Mouse (Mus musculus): Measurements from ENCODE around the gene Pcgf5. TPM values are rescaled to one million over a fixed set of nuclear protein-coding genes. Genes with fewer than 3 reads are reported as not detected.

The Pcgf5 gene
- polyA plus RNA-seq, 1 experiment: 20.9 TPM

GRCm38 (mm10) chr19:36471325-36471724, 123.2 kb downstream of the Pcgf5 start:
- no peak for TF ChIP-seq POLR2A (IDR thresholded peaks at IDR 0.05; ENCODE audit: borderline replicate concordance, low read depth, low read length)
- no peak for TF ChIP-seq CTCF (IDR thresholded peaks at IDR 0.05; ENCODE audit: low read depth, low read length)
- Histone ChIP-seq H3K4me1 (ENCODE audit: control insufficient read depth, insufficient read depth, low read length) (no peaks in the 10 kb centered on the region), H3K4me3 (ENCODE audit: insufficient read depth, low read length) (no peak overlapping the region), H3K27ac (ENCODE audit: insufficient read depth, low read depth, low read length) (no peak overlapping the region)

- Histone ChIP-seq H3K27ac (ENCODE audit: insufficient read depth, low read depth, low read length) (no peak overlapping the region), H3K4me1 (ENCODE audit: control insufficient read depth, insufficient read depth, low read length) (peaks cover 9% of the 10 kb centered on the region), H3K4me3 (ENCODE audit: insufficient read depth, low read length) (no peak overlapping the region)
- TF ChIP-seq POLR2A (IDR thresholded peaks at IDR 0.05; ENCODE audit: borderline replicate concordance, low read depth, low read length) (no peak), CTCF (IDR thresholded peaks at IDR 0.05; ENCODE audit: low read depth, low read length) (no peak)
Measured at GRCm38 (mm10) chr19:36476596-36476995, 128.5 kb downstream of the Pcgf5 start.

- Histone ChIP-seq H3K4me1 (ENCODE audit: control insufficient read depth, insufficient read depth, low read length) (peaks cover 9% of the 10 kb centered on the region), H3K27ac (ENCODE audit: insufficient read depth, low read depth, low read length) (no peak overlapping the region), H3K4me3 (ENCODE audit: insufficient read depth, low read length) (no peak overlapping the region)
- TF ChIP-seq CTCF (IDR thresholded peaks at IDR 0.05; ENCODE audit: low read depth, low read length) (no peak), POLR2A (IDR thresholded peaks at IDR 0.05; ENCODE audit: borderline replicate concordance, low read depth, low read length) (no peak)
Measured at GRCm38 (mm10) chr19:36477151-36477550, 129.0 kb downstream of the Pcgf5 start.

GRCm38 (mm10) chr19:36477684-36478083, 129.6 kb downstream of the Pcgf5 start:
- peaks cover 9% of the 10 kb centered on the region for H3K4me1 ChIP-seq (ENCODE audit: control insufficient read depth, insufficient read depth, low read length)
- no peak for TF ChIP-seq CTCF (IDR thresholded peaks at IDR 0.05; ENCODE audit: low read depth, low read length)
- no peak for TF ChIP-seq POLR2A (IDR thresholded peaks at IDR 0.05; ENCODE audit: borderline replicate concordance, low read depth, low read length)
- no peak overlapping the region for H3K4me3 ChIP-seq (ENCODE audit: insufficient read depth, low read length)
- H3K27ac ChIP-seq (ENCODE audit: insufficient read depth, low read depth, low read length): no peak overlapping the region

GRCm38 (mm10) chr19:36490911-36491310, 142.8 kb downstream of the Pcgf5 start:
- no peak overlapping the region for H3K27ac ChIP-seq (ENCODE audit: insufficient read depth, low read depth, low read length)
- H3K4me1 ChIP-seq (ENCODE audit: control insufficient read depth, insufficient read depth, low read length): no peaks in the 10 kb centered on the region
- no peak overlapping the region for H3K4me3 ChIP-seq (ENCODE audit: insufficient read depth, low read length)
- no peak for TF ChIP-seq CTCF (IDR thresholded peaks at IDR 0.05; ENCODE audit: low read depth, low read length)

GRCm38 (mm10) chr19:36495555-36495954, 147.4 kb downstream of the Pcgf5 start:
- Histone ChIP-seq H3K4me1 (ENCODE audit: control insufficient read depth, insufficient read depth, low read length) (no peaks in the 10 kb centered on the region), H3K27ac (ENCODE audit: insufficient read depth, low read depth, low read length) (no peak overlapping the region), H3K4me3 (ENCODE audit: insufficient read depth, low read length) (no peak overlapping the region)
- TF ChIP-seq CTCF (IDR thresholded peaks at IDR 0.05; ENCODE audit: low read depth, low read length) (no peak), POLR2A (IDR thresholded peaks at IDR 0.05; ENCODE audit: borderline replicate concordance, low read depth, low read length) (no peak)

GRCm38 (mm10) chr19:36496532-36496931, 148.4 kb downstream of the Pcgf5 start:
- H3K4me1 ChIP-seq (ENCODE audit: control insufficient read depth, insufficient read depth, low read length): no peaks in the 10 kb centered on the region
- no peak overlapping the region for H3K27ac ChIP-seq (ENCODE audit: insufficient read depth, low read depth, low read length)
- H3K4me3 ChIP-seq (ENCODE audit: insufficient read depth, low read length): no peak overlapping the region
- TF ChIP-seq POLR2A (IDR thresholded peaks at IDR 0.05; ENCODE audit: borderline replicate concordance, low read depth, low read length) (no peak), CTCF (IDR thresholded peaks at IDR 0.05; ENCODE audit: low read depth, low read length) (no peak)

- Histone ChIP-seq H3K4me3 (ENCODE audit: insufficient read depth, low read length) (no peak overlapping the region), H3K4me1 (ENCODE audit: control insufficient read depth, insufficient read depth, low read length) (no peaks in the 10 kb centered on the region), H3K27ac (ENCODE audit: insufficient read depth, low read depth, low read length) (no peak overlapping the region)
- TF ChIP-seq CTCF (IDR thresholded peaks at IDR 0.05; ENCODE audit: low read depth, low read length) (no peak), POLR2A (IDR thresholded peaks at IDR 0.05; ENCODE audit: borderline replicate concordance, low read depth, low read length) (no peak)
Measured at GRCm38 (mm10) chr19:36497067-36497466, 149.0 kb downstream of the Pcgf5 start.

GRCm38 (mm10) chr19:36497744-36498143, 149.6 kb downstream of the Pcgf5 start:
- Histone ChIP-seq H3K4me1 (ENCODE audit: control insufficient read depth, insufficient read depth, low read length) (no peaks in the 10 kb centered on the region), H3K27ac (ENCODE audit: insufficient read depth, low read depth, low read length) (no peak overlapping the region), H3K4me3 (ENCODE audit: insufficient read depth, low read length) (no peak overlapping the region)
- TF ChIP-seq POLR2A (IDR thresholded peaks at IDR 0.05; ENCODE audit: borderline replicate concordance, low read depth, low read length): no peak
- TF ChIP-seq CTCF (IDR thresholded peaks at IDR 0.05; ENCODE audit: low read depth, low read length): no peak

GRCm38 (mm10) chr19:36504716-36505115, 156.6 kb downstream of the Pcgf5 start:
- no peak overlapping the region for H3K27ac ChIP-seq (ENCODE audit: insufficient read depth, low read depth, low read length)
- no peak overlapping the region for H3K4me3 ChIP-seq (ENCODE audit: insufficient read depth, low read length)
- H3K4me1 ChIP-seq (ENCODE audit: control insufficient read depth, insufficient read depth, low read length): no peaks in the 10 kb centered on the region
- TF ChIP-seq CTCF (IDR thresholded peaks at IDR 0.05; ENCODE audit: low read depth, low read length): no peak
- TF ChIP-seq POLR2A (IDR thresholded peaks at IDR 0.05; ENCODE audit: borderline replicate concordance, low read depth, low read length): no peak

Other genes with a start within 250 kb of the Pcgf5 start
- gene Ankrd1, start 228.2 kb upstream of the Pcgf5 start, polyA plus RNA-seq (2012; ENCODE audit: insufficient read depth, insufficient read length, missing spikeins): not detected in 2 replicates
- gene Hectd2, start 206.3 kb downstream of the Pcgf5 start, polyA plus RNA-seq (2012; ENCODE audit: insufficient read depth, insufficient read length, missing spikeins): 2.3 and 4.2 TPM in 2 replicates